In the genomic region with DNA sequence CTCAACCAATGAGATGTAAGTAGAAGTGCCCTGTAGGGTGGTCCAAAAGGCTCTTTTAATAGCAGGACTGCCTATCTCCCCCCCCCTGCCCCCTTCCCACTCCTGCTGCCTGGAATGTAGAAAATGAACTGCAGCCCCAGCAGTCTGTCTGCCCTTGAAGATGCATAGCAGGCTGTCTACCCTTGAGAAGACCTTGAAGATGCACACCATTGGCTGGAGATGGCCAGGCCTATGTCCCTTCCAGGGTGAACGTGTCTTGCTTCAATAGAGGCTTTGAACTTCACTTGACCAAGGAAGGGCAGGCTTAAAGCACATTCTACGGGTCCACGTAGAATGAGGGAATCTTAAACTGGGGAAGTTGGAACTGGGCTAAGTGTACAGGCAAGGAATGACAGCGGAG, we compare ENCODE assay signal across 14 mouse cellular contexts.
"Had no signal": no experiment of that assay in that cellular context is flagged by ENCODE, and none has a peak within 500 bp of the region (broad histone marks: within the 10 kb centered on the region; RNA-seq: fewer than 3 reads in every experiment).

No protein-coding gene starts in this region.

- H3K9me3 ChIP-seq: limb, embryonic 10.5 days; liver, embryonic 15.5 days; neural tube, embryonic 13.5 days had no signal

- H3K4me3 ChIP-seq: left cerebral cortex, adult 2 months; limb, embryonic 10.5 days; liver, embryonic 15.5 days; neural tube, embryonic 13.5 days had no signal

- H3K36me3 ChIP-seq: liver, embryonic 15.5 days had no signal

- DNase-seq: kidney, postnatal 14 days; lung, adult 2 months; lung, postnatal 36 days; midbrain, embryonic 14.5 days; retina, postnatal 1 day; right cerebral cortex, postnatal 4 days; spleen, adult 18-20 months; thymus, adult 18-20 months; thymus, postnatal 14 days had no signal

- H3K4me1 ChIP-seq: liver, embryonic 15.5 days had no signal

- H3K27ac ChIP-seq: left cerebral cortex, adult 2 months; limb, embryonic 10.5 days; liver, embryonic 15.5 days; neural tube, embryonic 13.5 days had no signal

- H3K27me3 ChIP-seq: liver, embryonic 15.5 days; neural tube, embryonic 13.5 days had no signal

- H3K4me2 ChIP-seq: liver, embryonic 11.5 days; liver, embryonic 15.5 days; neural tube, embryonic 13.5 days had no signal

- H3K9ac ChIP-seq: liver, embryonic 15.5 days; neural tube, embryonic 13.5 days had no signal
